In the genomic region with DNA sequence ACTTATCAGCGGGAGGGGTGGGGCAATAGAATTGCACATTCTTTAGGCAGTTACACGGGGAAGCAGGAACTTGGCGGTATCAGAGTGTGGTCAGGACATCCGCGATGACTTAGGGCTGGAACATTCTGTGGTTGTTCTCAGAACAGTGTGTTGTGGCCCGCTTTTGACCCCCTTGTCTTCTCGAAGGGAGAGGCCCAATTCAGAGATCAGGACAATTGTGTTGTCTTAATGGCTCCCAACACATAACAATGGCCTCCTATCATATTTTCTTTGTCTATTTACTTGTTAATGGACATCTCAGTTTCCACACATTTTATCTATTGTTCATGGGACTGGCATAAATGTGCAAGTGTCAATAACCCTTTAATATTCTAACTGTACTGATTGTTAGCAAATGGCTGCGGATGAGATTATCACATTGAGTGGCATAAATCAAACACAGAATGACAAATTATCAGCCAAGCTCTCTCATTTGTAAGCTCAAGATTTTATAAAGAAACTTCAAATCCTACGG, we compare ENCODE assay signal across 29 mouse cellular contexts. TPM values are rescaled to one million over a fixed set of nuclear protein-coding genes. Genes with fewer than 3 reads are reported as not detected.
DNase-seq lines count a peak whose midpoint lies in the region; TF ChIP-seq lines count a peak whose summit lies in the region.
"Had no signal": no experiment of that assay in that cellular context is flagged by ENCODE, and none has a peak within 500 bp of the region (broad histone marks: within the 10 kb centered on the region; RNA-seq: fewer than 3 reads in every experiment).

No protein-coding gene starts in this region.

- no peak for TF ChIP-seq POLR2A in MEL (IDR thresholded peaks at IDR 0.05; ENCODE audit: control insufficient read depth in 1 of 2, insufficient read depth in 1 of 2, low read depth in 1 of 2, low read length in 2 of 2, poor library complexity in 1 of 2)

- H3K4me3 ChIP-seq in MEL (ENCODE audit: control insufficient read depth in 1 of 2, insufficient read depth in 1 of 2, low read depth in 2 of 2, low read length in 2 of 2), result no peak overlapping the region
- H3K4me3 ChIP-seq: embryonic facial prominence, embryonic 10.5 days; embryonic facial prominence, embryonic 12.5 days; forebrain, embryonic 13.5 days; forebrain, embryonic 15.5 days had no signal

- no peak for TF ChIP-seq RAD21 in MEL (IDR thresholded peaks at IDR 0.05; ENCODE audit: low read depth, low read length)

- H3K9me3 ChIP-seq in MEL (replicated peaks; ENCODE audit: insufficient read depth, low read length), result no peaks in the 10 kb centered on the region
- H3K9me3 ChIP-seq: embryonic facial prominence, embryonic 10.5 days; embryonic facial prominence, embryonic 12.5 days; forebrain, embryonic 13.5 days; forebrain, embryonic 15.5 days had no signal

- TF ChIP-seq CTCF in MEL (IDR thresholded peaks at IDR 0.05 in 2 of 3, conservative IDR thresholded peaks at IDR 0.05 in 1 of 3; ENCODE audit: control insufficient read depth in 1 of 3, insufficient read depth in 1 of 3, low read depth in 2 of 3, low read length in 3 of 3, poor library complexity in 1 of 3, severe bottlenecking in 1 of 3), result no peak

- H3K27me3 ChIP-seq in MEL (ENCODE audit: control insufficient read depth in 1 of 2, insufficient read depth in 2 of 2, low read length in 2 of 2), result no peaks in the 10 kb centered on the region
- H3K27me3 ChIP-seq: embryonic facial prominence, embryonic 12.5 days; forebrain, embryonic 13.5 days; forebrain, embryonic 15.5 days had no signal

- H3K27ac ChIP-seq in MEL (ENCODE audit: control insufficient read depth, low read depth, low read length), result no peak overlapping the region
- H3K27ac ChIP-seq: embryonic facial prominence, embryonic 10.5 days; embryonic facial prominence, embryonic 12.5 days; forebrain, embryonic 13.5 days; forebrain, embryonic 15.5 days had no signal

- no peak overlapping the region for H3K9ac ChIP-seq in MEL (ENCODE audit: control insufficient read depth, low read depth, low read length, poor library complexity, severe bottlenecking)
- H3K9ac ChIP-seq: embryonic facial prominence, embryonic 12.5 days; forebrain, embryonic 13.5 days; forebrain, embryonic 15.5 days; forebrain, postnatal 0 days had no signal

- H3K79me2 ChIP-seq in MEL (ENCODE audit: control insufficient read depth, insufficient read depth, low read length, poor library complexity), result no peaks in the 10 kb centered on the region

- DNase-seq in ES-CJ7 (ENCODE audit: low read depth, low spot score) (peak; percentile 72), MEL (ENCODE audit: low read depth, low spot score) (peak; percentile 16), WW6 (ENCODE audit: low read depth, low spot score) (peak; percentile 24)
- no peak for DNase-seq in urinary bladder, postnatal 25 days (ENCODE audit: low spot score)
- no peak for DNase-seq in right cerebral cortex, postnatal 14 days
- no peak for DNase-seq in kidney, postnatal 14 days
- DNase-seq in layer of hippocampus, postnatal 36 days, result no peak
- DNase-seq: adrenal gland, adult 8-10 months; adrenal gland, postnatal 14 days; adrenal gland, postnatal 36 days; B cell, adult 2 months; cerebellum, adult 11-12 months; cerebellum, adult 2 months; cerebellum, adult 9-10 months; cerebellum, postnatal 10 days; cerebellum, postnatal 25 days; forebrain, postnatal 0 days had no signal

- no peaks in the 10 kb centered on the region for H3K36me3 ChIP-seq in MEL (ENCODE audit: control insufficient read depth in 1 of 2, insufficient read depth in 2 of 2, low read length in 2 of 2)
- H3K36me3 ChIP-seq: embryonic facial prominence, embryonic 10.5 days; embryonic facial prominence, embryonic 12.5 days; forebrain, embryonic 15.5 days; G1E had no signal

- TF ChIP-seq EP300 in MEL (IDR thresholded peaks at IDR 0.05; ENCODE audit: low read depth in 1 of 2, low read length in 2 of 2), result no peak

- H3K4me1 ChIP-seq in MEL (ENCODE audit: control insufficient read depth in 1 of 2, insufficient read depth in 2 of 2, low read length in 2 of 2), result no peaks in the 10 kb centered on the region
- H3K4me1 ChIP-seq: embryonic facial prominence, embryonic 10.5 days; embryonic facial prominence, embryonic 12.5 days; forebrain, embryonic 13.5 days; forebrain, embryonic 15.5 days had no signal

TF ChIP-seq in MEL, 35 proteins besides CTCF, POLR2A, EP300 and RAD21:
- no peak for TF ChIP-seq TAL1 (IDR thresholded peaks at IDR 0.05; ENCODE audit: low read length)
- TF ChIP-seq USF2 (IDR thresholded peaks at IDR 0.05; ENCODE audit: borderline replicate concordance in 1 of 2, insufficient read depth in 1 of 2, low read depth in 1 of 2, low read length in 2 of 2), result no peak
- TF ChIP-seq JUND (IDR thresholded peaks at IDR 0.05; ENCODE audit: low read depth, low read length), result no peak
- no peak for TF ChIP-seq ZC3H11A (IDR thresholded peaks at IDR 0.05; ENCODE audit: low read depth, low read length)
- no peak for TF ChIP-seq ELF1 (IDR thresholded peaks at IDR 0.05; ENCODE audit: low read depth, low read length)
- no peak for TF ChIP-seq UBTF (IDR thresholded peaks at IDR 0.05; ENCODE audit: borderline replicate concordance, insufficient read depth, low read depth, low read length)
- no peak for TF ChIP-seq MYB (IDR thresholded peaks at IDR 0.05; ENCODE audit: low read depth, low read length)
- TF ChIP-seq SMC3 (IDR thresholded peaks at IDR 0.05; ENCODE audit: low read depth, low read length), result no peak
- TF ChIP-seq GABPA (IDR thresholded peaks at IDR 0.05; ENCODE audit: low read depth, low read length), result no peak
- TF ChIP-seq MAZ (IDR thresholded peaks at IDR 0.05; ENCODE audit: low read depth, low read length), result no peak
- no peak for TF ChIP-seq ZNF384 (IDR thresholded peaks at IDR 0.05; ENCODE audit: low read depth, low read length)
- TF ChIP-seq RCOR1 (IDR thresholded peaks at IDR 0.05; ENCODE audit: low read depth, low read length), result no peak
- no peak for TF ChIP-seq ETS1 (IDR thresholded peaks at IDR 0.05; ENCODE audit: low read depth, low read length)
- TF ChIP-seq KAT2A (conservative IDR thresholded peaks at IDR 0.05; ENCODE audit: low read depth, low read length), result no peak
- no peak for TF ChIP-seq MAX (IDR thresholded peaks at IDR 0.05; ENCODE audit: low read length)
- no peak for TF ChIP-seq USF1 (IDR thresholded peaks at IDR 0.05; ENCODE audit: low read depth, low read length)
- TF ChIP-seq SIN3A (IDR thresholded peaks at IDR 0.05; ENCODE audit: low read length), result no peak
- no peak for TF ChIP-seq ZMIZ1 (IDR thresholded peaks at IDR 0.05; ENCODE audit: low read depth, low read length)
- TF ChIP-seq POLR2AphosphoS2 (IDR thresholded peaks at IDR 0.05; ENCODE audit: low read length), result no peak
- TF ChIP-seq E2F4 (IDR thresholded peaks at IDR 0.05; ENCODE audit: borderline replicate concordance, low read depth, low read length), result no peak
TF ChIP-seq in MEL: peak in this region for 0.

RNA-seq across cellular contexts. Expression of gene Krtap31-2, which starts 1.7 kb away (rescaled TPM):
- total RNA-seq in MEL (2012; rRNA removed), result not detected in 2 replicates
- polyA plus RNA-seq in MEL (2012; ENCODE audit: insufficient read depth in 1 of 2, insufficient read length in 2 of 2, low read depth in 1 of 2, low replicate concordance in 2 of 2, missing spikeins in 1 of 2), result not detected
- not detected for total RNA-seq in layer of hippocampus, postnatal 36 days (2021)
- total RNA-seq: adrenal gland, adult 18-20 months; adrenal gland, adult 8-10 months; adrenal gland, postnatal 14 days; adrenal gland, postnatal 36 days; CH12.LX; forebrain, postnatal 0 days; G1E had no signal
- polyA plus RNA-seq: activated CD4-positive, CD25-positive, alpha-beta regulatory T cell, adult 4 months; CD4-positive, CD25-positive, alpha-beta regulatory T cell, adult 4 months; cerebellum, adult 2 months; cortical plate, adult 2 months; embryonic facial prominence, embryonic 10.5 days; embryonic facial prominence, embryonic 12.5 days; embryonic facial prominence, embryonic 14.5 days; forebrain, embryonic 11.5 days; forebrain, embryonic 13.5 days; forebrain, embryonic 15.5 days; forebrain, postnatal 0 days; G1E had no signal

RNA-seq across cellular contexts. Expression of gene Krtap9-5, which starts 10.5 kb away (rescaled TPM):
- not detected in 2 replicates for total RNA-seq in MEL (2012; rRNA removed)
- polyA plus RNA-seq in MEL (2012; ENCODE audit: insufficient read depth in 1 of 2, insufficient read length in 2 of 2, low read depth in 1 of 2, low replicate concordance in 2 of 2, missing spikeins in 1 of 2), result not detected
- total RNA-seq in layer of hippocampus, postnatal 36 days (2021), result not detected
- total RNA-seq: adrenal gland, adult 18-20 months; adrenal gland, adult 8-10 months; adrenal gland, postnatal 14 days; adrenal gland, postnatal 36 days; CH12.LX; forebrain, postnatal 0 days; G1E had no signal
- polyA plus RNA-seq: activated CD4-positive, CD25-positive, alpha-beta regulatory T cell, adult 4 months; CD4-positive, CD25-positive, alpha-beta regulatory T cell, adult 4 months; cerebellum, adult 2 months; cortical plate, adult 2 months; embryonic facial prominence, embryonic 10.5 days; embryonic facial prominence, embryonic 12.5 days; embryonic facial prominence, embryonic 14.5 days; forebrain, embryonic 11.5 days; forebrain, embryonic 13.5 days; forebrain, embryonic 15.5 days; forebrain, postnatal 0 days; G1E had no signal

RNA-seq across cellular contexts. Expression of gene Gm11565, which starts 23.3 kb away (rescaled TPM):
- total RNA-seq in MEL (2012; rRNA removed), result not detected in 2 replicates
- polyA plus RNA-seq in MEL (2012; ENCODE audit: insufficient read depth in 1 of 2, insufficient read length in 2 of 2, low read depth in 1 of 2, low replicate concordance in 2 of 2, missing spikeins in 1 of 2), result not detected
- not detected for total RNA-seq in layer of hippocampus, postnatal 36 days (2021)
- total RNA-seq: adrenal gland, adult 18-20 months; adrenal gland, adult 8-10 months; adrenal gland, postnatal 14 days; adrenal gland, postnatal 36 days; CH12.LX; forebrain, postnatal 0 days had no signal
- polyA plus RNA-seq: activated CD4-positive, CD25-positive, alpha-beta regulatory T cell, adult 4 months; CD4-positive, CD25-positive, alpha-beta regulatory T cell, adult 4 months; cerebellum, adult 2 months; cortical plate, adult 2 months; embryonic facial prominence, embryonic 10.5 days; embryonic facial prominence, embryonic 12.5 days; embryonic facial prominence, embryonic 14.5 days; forebrain, embryonic 11.5 days; forebrain, embryonic 13.5 days; forebrain, embryonic 15.5 days; forebrain, postnatal 0 days; G1E had no signal

RNA-seq across cellular contexts. Expression of gene Krtap31-1, which starts 30.1 kb away (rescaled TPM):
- not detected in 2 replicates for total RNA-seq in MEL (2012; rRNA removed)
- polyA plus RNA-seq in MEL (2012; ENCODE audit: insufficient read depth in 1 of 2, insufficient read length in 2 of 2, low read depth in 1 of 2, low replicate concordance in 2 of 2, missing spikeins in 1 of 2), result not detected
- total RNA-seq in layer of hippocampus, postnatal 36 days (2021), result not detected
- total RNA-seq: adrenal gland, adult 18-20 months; adrenal gland, adult 8-10 months; adrenal gland, postnatal 14 days; adrenal gland, postnatal 36 days; CH12.LX; forebrain, postnatal 0 days had no signal
- polyA plus RNA-seq: activated CD4-positive, CD25-positive, alpha-beta regulatory T cell, adult 4 months; CD4-positive, CD25-positive, alpha-beta regulatory T cell, adult 4 months; cerebellum, adult 2 months; cortical plate, adult 2 months; embryonic facial prominence, embryonic 10.5 days; embryonic facial prominence, embryonic 12.5 days; embryonic facial prominence, embryonic 14.5 days; forebrain, embryonic 11.5 days; forebrain, embryonic 13.5 days; forebrain, embryonic 15.5 days; forebrain, postnatal 0 days; G1E had no signal

RNA-seq across cellular contexts. Expression of gene Krtap29-1, which starts 41.0 kb away (rescaled TPM):
- total RNA-seq in MEL (2012; rRNA removed), result not detected in 2 replicates
- polyA plus RNA-seq in MEL (2012; ENCODE audit: insufficient read depth in 1 of 2, insufficient read length in 2 of 2, low read depth in 1 of 2, low replicate concordance in 2 of 2, missing spikeins in 1 of 2), result not detected
- total RNA-seq in layer of hippocampus, postnatal 36 days (2021), result not detected
- total RNA-seq: adrenal gland, adult 18-20 months; adrenal gland, adult 8-10 months; adrenal gland, postnatal 14 days; adrenal gland, postnatal 36 days; CH12.LX; forebrain, postnatal 0 days; G1E had no signal
- polyA plus RNA-seq: activated CD4-positive, CD25-positive, alpha-beta regulatory T cell, adult 4 months; CD4-positive, CD25-positive, alpha-beta regulatory T cell, adult 4 months; cerebellum, adult 2 months; cortical plate, adult 2 months; embryonic facial prominence, embryonic 10.5 days; embryonic facial prominence, embryonic 12.5 days; embryonic facial prominence, embryonic 14.5 days; forebrain, embryonic 11.5 days; forebrain, embryonic 13.5 days; forebrain, embryonic 15.5 days; forebrain, postnatal 0 days; G1E had no signal

Comparison
In these comparisons a context has a peak if more than half of its experiments do, and no peak if none do; other contexts are left out.
1. DNase-seq: peak in ES-CJ7 (single experiment), MEL (single experiment) and WW6 (single experiment); none in urinary bladder, postnatal 25 days (single experiment), right cerebral cortex, postnatal 14 days (single experiment), kidney, postnatal 14 days (single experiment) and layer of hippocampus, postnatal 36 days (0 of 2).